Comparison of ENCODE assay signal across 15 mouse cellular contexts in the genomic region with DNA sequence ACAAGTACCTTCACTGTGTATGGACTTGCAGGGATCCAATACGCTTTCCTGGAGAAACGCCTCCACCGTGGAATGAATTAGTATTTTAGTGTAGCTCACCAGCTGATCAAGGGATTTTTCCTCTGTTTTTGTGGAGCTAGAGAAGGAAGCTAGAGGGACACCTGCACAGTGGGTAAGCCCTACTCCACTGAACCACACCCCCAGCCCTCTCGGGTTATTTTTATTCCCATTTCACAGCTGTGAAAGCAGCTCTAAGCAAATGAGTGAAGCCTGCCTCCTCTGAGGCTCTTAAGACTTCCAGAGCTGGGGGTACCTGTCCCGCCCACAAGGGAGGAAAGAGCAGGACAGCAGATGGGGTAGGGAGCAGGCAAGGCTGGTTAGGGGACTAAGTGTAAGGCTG. TPM values are rescaled to one million over a fixed set of nuclear protein-coding genes. Genes with fewer than 3 reads are reported as not detected.
A peak's percentile ranks its signal among the peaks of the same experiment; 100 is the strongest.
DNase-seq lines count a peak whose midpoint lies in the region; ATAC-seq and TF ChIP-seq lines count a peak whose summit lies in the region.
"Had no signal": no experiment of that assay in that cellular context is flagged by ENCODE, and none has a peak within 500 bp of the region (broad histone marks: within the 10 kb centered on the region; RNA-seq: fewer than 3 reads in every experiment).

No protein-coding gene starts in this region.

- no peaks in the 10 kb centered on the region for H3K27me3 ChIP-seq in hindbrain, embryonic 13.5 days
- H3K27me3 ChIP-seq in hindbrain, embryonic 11.5 days (ENCODE audit: control insufficient read depth, insufficient read depth, low read length) = no peaks in the 10 kb centered on the region
- H3K27me3 ChIP-seq in midbrain, embryonic 10.5 days (ENCODE audit: low read depth, poor library complexity, severe bottlenecking) = no peaks in the 10 kb centered on the region
- no peaks in the 10 kb centered on the region for H3K27me3 ChIP-seq in midbrain, postnatal 0 days (ENCODE audit: insufficient read depth, low read length)
- H3K27me3 ChIP-seq in ES-Bruce4 (ENCODE audit: control insufficient read depth, insufficient read depth, low read length, poor library complexity, severe bottlenecking) = no peaks in the 10 kb centered on the region
- no peaks in the 10 kb centered on the region for H3K27me3 ChIP-seq in forebrain, embryonic 16.5 days (replicated peaks; ENCODE audit: control insufficient read depth, insufficient read depth, low read length)
- H3K27me3 ChIP-seq: hindbrain, embryonic 15.5 days had no signal

- TF ChIP-seq POLR2A in ES-Bruce4 (IDR thresholded peaks at IDR 0.05; ENCODE audit: insufficient read depth, low read length) = no peak

- 78% methylated on average over 5 of the region's 5 CpGs for WGBS in hindbrain, embryonic 13.5 days
- WGBS in hindbrain, embryonic 11.5 days = 72% methylated on average over 5 of the region's 5 CpGs
- 77% methylated on average over 5 of the region's 5 CpGs for WGBS in midbrain, embryonic 10.5 days
- 85% methylated on average over 5 of the region's 5 CpGs for WGBS in midbrain, postnatal 0 days
- 78% methylated on average over 5 of the region's 5 CpGs for WGBS in forebrain, embryonic 16.5 days

- no peak overlapping the region for H3K4me2 ChIP-seq in hindbrain, embryonic 13.5 days
- no peak overlapping the region for H3K4me2 ChIP-seq in hindbrain, embryonic 11.5 days (replicated peaks; ENCODE audit: low read depth, low read length)
- no peak overlapping the region for H3K4me2 ChIP-seq in midbrain, postnatal 0 days (ENCODE audit: low read depth, low read length, poor library complexity, severe bottlenecking)
- H3K4me2 ChIP-seq in forebrain, embryonic 16.5 days (ENCODE audit: low read length) = no peak overlapping the region
- H3K4me2 ChIP-seq: hindbrain, embryonic 15.5 days; lung, embryonic 14.5 days had no signal

- peaks cover 88% of the 10 kb centered on the region for H3K4me1 ChIP-seq in hindbrain, embryonic 13.5 days (replicated peaks)
- H3K4me1 ChIP-seq in hindbrain, embryonic 11.5 days (replicated peaks; ENCODE audit: control insufficient read depth, insufficient read depth, low read length) = peaks cover 30% of the 10 kb centered on the region
- peaks cover 96% of the 10 kb centered on the region for H3K4me1 ChIP-seq in midbrain, embryonic 10.5 days
- H3K4me1 ChIP-seq in midbrain, postnatal 0 days (ENCODE audit: insufficient read depth, low read length) = peaks cover 34% of the 10 kb centered on the region; the same call in 1 of the 2 replicates
- peaks cover 20% of the 10 kb centered on the region for H3K4me1 ChIP-seq in ES-Bruce4 (ENCODE audit: control insufficient read depth, insufficient read depth, low read length)
- H3K4me1 ChIP-seq in forebrain, embryonic 16.5 days (replicated peaks; ENCODE audit: control insufficient read depth, insufficient read depth, low read length) = peaks cover 63% of the 10 kb centered on the region

- H3K9ac ChIP-seq in hindbrain, embryonic 13.5 days = no peak overlapping the region
- no peak overlapping the region for H3K9ac ChIP-seq in hindbrain, embryonic 11.5 days (ENCODE audit: low read depth, low read length)
- H3K9ac ChIP-seq in midbrain, postnatal 0 days (replicated peaks; ENCODE audit: low read length, poor library complexity, severe bottlenecking) = no peak overlapping the region
- no peak overlapping the region for H3K9ac ChIP-seq in ES-Bruce4 (ENCODE audit: low read depth, poor library complexity, severe bottlenecking)
- no peak overlapping the region for H3K9ac ChIP-seq in forebrain, embryonic 16.5 days (replicated peaks; ENCODE audit: low read depth, low read length)
- H3K9ac ChIP-seq: hindbrain, embryonic 15.5 days; lung, embryonic 14.5 days had no signal

- no peaks in the 10 kb centered on the region for H3K9me3 ChIP-seq in hindbrain, embryonic 13.5 days
- no peaks in the 10 kb centered on the region for H3K9me3 ChIP-seq in hindbrain, embryonic 11.5 days (ENCODE audit: control insufficient read depth, low read length)
- H3K9me3 ChIP-seq in midbrain, embryonic 10.5 days (replicated peaks) = no peaks in the 10 kb centered on the region
- H3K9me3 ChIP-seq in midbrain, postnatal 0 days (ENCODE audit: low read length) = no peaks in the 10 kb centered on the region
- no peaks in the 10 kb centered on the region for H3K9me3 ChIP-seq in ES-Bruce4 (replicated peaks; ENCODE audit: control insufficient read depth, insufficient read depth, low read length, poor library complexity, severe bottlenecking)
- no peaks in the 10 kb centered on the region for H3K9me3 ChIP-seq in forebrain, embryonic 16.5 days (ENCODE audit: control insufficient read depth, low read length)
- H3K9me3 ChIP-seq: G1E; hindbrain, embryonic 15.5 days had no signal

- no peak for ATAC-seq in hindbrain, embryonic 13.5 days (ENCODE audit: low FRiP score)
- ATAC-seq in hindbrain, embryonic 11.5 days (ENCODE audit: low FRiP score) = no peak
- ATAC-seq in midbrain, postnatal 0 days (ENCODE audit: low FRiP score) = no peak
- ATAC-seq in forebrain, embryonic 16.5 days = no peak
- ATAC-seq: intestine, postnatal 0 days had no signal

- intact Hi-C loops in heart, postnatal 36 days (cut with DNase I) = loop anchor here (2.0 kb wide), 1 partner anchor 19 kb away; no protein-coding TSS in a partner anchor

- no peak for TF ChIP-seq EP300 in ES-Bruce4 (IDR thresholded peaks at IDR 0.05; ENCODE audit: insufficient read depth, low read depth, low read length)

- no peak for TF ChIP-seq CTCF in midbrain, postnatal 0 days (IDR thresholded peaks at IDR 0.05)
- TF ChIP-seq CTCF in ES-Bruce4 (IDR thresholded peaks at IDR 0.05; ENCODE audit: low read depth, low read length) = no peak

- H3K27ac ChIP-seq in hindbrain, embryonic 13.5 days = peak overlapping the region; percentile 58; the same call in 1 of the 2 replicates
- H3K27ac ChIP-seq in hindbrain, embryonic 11.5 days (ENCODE audit: low read depth, low read length) = no peak overlapping the region
- peak overlapping the region; percentile 98 for H3K27ac ChIP-seq in midbrain, embryonic 10.5 days (replicated peaks)
- H3K27ac ChIP-seq in midbrain, postnatal 0 days (ENCODE audit: low read depth, low read length) = no peak overlapping the region
- H3K27ac ChIP-seq in ES-Bruce4 (ENCODE audit: insufficient read depth, low read length) = 0 out of 2 replicates have a peak overlapping the region, but pooled peaks have one; percentile 10
- H3K27ac ChIP-seq in forebrain, embryonic 16.5 days (ENCODE audit: low read length) = peak overlapping the region; percentile 45
- H3K27ac ChIP-seq: hindbrain, embryonic 15.5 days had no signal

- no peaks in the 10 kb centered on the region for H3K36me3 ChIP-seq in hindbrain, embryonic 13.5 days
- no peaks in the 10 kb centered on the region for H3K36me3 ChIP-seq in hindbrain, embryonic 11.5 days (ENCODE audit: control insufficient read depth, insufficient read depth, low read length)
- peaks cover 16% of the 10 kb centered on the region for H3K36me3 ChIP-seq in midbrain, embryonic 10.5 days
- H3K36me3 ChIP-seq in midbrain, postnatal 0 days (ENCODE audit: insufficient read depth, low read length) = no peaks in the 10 kb centered on the region
- H3K36me3 ChIP-seq in ES-Bruce4 (ENCODE audit: control insufficient read depth, insufficient read depth, low read length, poor library complexity, severe bottlenecking) = no peaks in the 10 kb centered on the region
- no peaks in the 10 kb centered on the region for H3K36me3 ChIP-seq in forebrain, embryonic 16.5 days (ENCODE audit: control insufficient read depth, insufficient read depth)
- H3K36me3 ChIP-seq: hindbrain, embryonic 15.5 days had no signal

- H3K4me3 ChIP-seq in hindbrain, embryonic 13.5 days = no peak overlapping the region
- H3K4me3 ChIP-seq in hindbrain, embryonic 11.5 days (ENCODE audit: low read depth, low read length) = no peak overlapping the region
- H3K4me3 ChIP-seq in midbrain, embryonic 10.5 days = no peak overlapping the region
- H3K4me3 ChIP-seq in midbrain, postnatal 0 days (ENCODE audit: low read depth, low read length) = no peak overlapping the region
- no peak overlapping the region for H3K4me3 ChIP-seq in ES-Bruce4 (ENCODE audit: low read depth, low read length)
- H3K4me3 ChIP-seq in forebrain, embryonic 16.5 days (replicated peaks; ENCODE audit: low read length) = no peak overlapping the region
- H3K4me3 ChIP-seq: hindbrain, embryonic 15.5 days had no signal

- no peak for DNase-seq in hindbrain, embryonic 11.5 days (ENCODE audit: low spot score)
- DNase-seq in midbrain, embryonic 10.5 days (ENCODE audit: low spot score) = no peak
- no peak for DNase-seq in midbrain, postnatal 0 days (ENCODE audit: low spot score)
- no peak for DNase-seq in heart, postnatal 36 days
- no peak for DNase-seq in cerebellum, adult 18-20 months
- DNase-seq: adrenal gland, adult 2 months; B cell, adult 2 months; kidney, postnatal 36 days; lung, embryonic 14.5 days had no signal

RNA-seq across cellular contexts. Expression of a gene that starts 13.2 kb away (rescaled TPM):
- 76.4 and 77.0 TPM in 2 replicates for polyA plus RNA-seq in hindbrain, embryonic 13.5 days (2015; fragmentation: Nextera tagmentation; extraction: Ambion mirVana)
- 96.5 and 105 TPM in 2 replicates for polyA plus RNA-seq in hindbrain, embryonic 11.5 days (2014; fragmentation: Nextera tagmentation; extraction: Ambion mirVana)
- 90.6 and 101 TPM in 2 replicates for polyA plus RNA-seq in midbrain, embryonic 10.5 days (2016; fragmentation: Nextera tagmentation; extraction: Ambion mirVana)
- total RNA-seq in midbrain, postnatal 0 days (2014; rRNA removed) = 31.2 and 31.8 TPM in 2 replicates
- 28.3 and 31.3 TPM in 2 replicates for polyA plus RNA-seq in midbrain, postnatal 0 days (2015; fragmentation: Nextera tagmentation; extraction: Ambion mirVana)
- polyA plus RNA-seq in ES-Bruce4 (2011; ENCODE audit: insufficient read depth, insufficient read length, low read depth, missing spikeins) = 58.8 and 60.0 TPM in 2 replicates
- 90.0 and 102 TPM in 2 replicates for polyA plus RNA-seq in forebrain, embryonic 16.5 days (2015; fragmentation: Nextera tagmentation; extraction: Ambion mirVana)
- 10 to 100 TPM; 14.0 to 15.7 TPM for total RNA-seq in heart, postnatal 36 days (2021)

Comparison
In these comparisons a context has a peak if more than half of its experiments do, and no peak if none do; other contexts are left out.
1. H3K27ac ChIP-seq: peak in hindbrain, embryonic 13.5 days (single experiment), midbrain, embryonic 10.5 days (single experiment), ES-Bruce4 (single experiment) and forebrain, embryonic 16.5 days (single experiment); none in hindbrain, embryonic 11.5 days (single experiment) and midbrain, postnatal 0 days (single experiment).